Mouse (Mus musculus) layer of hippocampus, adult 18-20 months (tissue): ENCODE data around the gene Zfp282. TPM values are rescaled to one million over a fixed set of nuclear protein-coding genes. Genes with fewer than 3 reads are reported as not detected.
"Not testable (repeated sequence)": the region's sequence is repeated elsewhere in the genome, so short reads cannot be mapped to it uniquely, and the experiment has no call there.

Source experiments
- DNase-seq, 2 experiments: peaks; one replicate each; pipeline ENCODE4 v3.0.0; 2022; ENCODE audit warnings: low spot score in 2 of 2
- long read RNA-seq: library from polyadenylated mRNA; stranded (forward); transcript quantifications from one replicate; pipeline ENCODE4 v2.0.0, GENCODE M21; 2021
- total RNA-seq, 2 experiments: library from RNA; stranded (reverse); gene quantifications; 2 replicates each; pipeline ENCODE4 v1.2.3; 2021

Gene Zfp282
- 10 to 100 TPM; 11.9 to 12.2 TPM for total RNA-seq
- long read RNA-seq, full-length matches to known transcripts, result 23 of 23 reads
- long read RNA-seq, partial matches to known transcripts, result 0 of 23 reads
- long read RNA-seq, other reads (novel, unspliced or antisense), result 0 of 23 reads

DNA sequence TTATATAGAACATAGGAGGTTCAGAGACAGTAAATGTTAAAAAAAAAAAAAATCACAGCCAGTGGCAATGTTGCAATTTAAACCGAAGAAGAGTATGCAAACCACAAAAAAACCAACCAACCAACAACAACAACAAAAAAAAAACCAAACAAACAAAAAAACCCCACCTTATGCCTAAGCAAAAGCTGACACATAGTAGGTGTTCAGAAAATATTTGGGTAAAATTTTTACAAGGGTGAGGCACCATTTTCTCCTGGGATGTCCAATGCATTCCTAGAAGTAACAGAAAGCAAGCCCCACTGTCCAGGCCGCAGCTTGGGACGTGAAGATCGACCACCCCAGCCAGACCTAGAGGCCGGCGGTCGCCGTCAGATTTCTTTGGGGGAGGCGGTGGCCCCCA lies at the start of gene Zfp282:
TSS of gene Zfp282 (plus strand) at position 147 of the 400 bp plus-strand sequence.
- no peak for DNase-seq

DNA sequence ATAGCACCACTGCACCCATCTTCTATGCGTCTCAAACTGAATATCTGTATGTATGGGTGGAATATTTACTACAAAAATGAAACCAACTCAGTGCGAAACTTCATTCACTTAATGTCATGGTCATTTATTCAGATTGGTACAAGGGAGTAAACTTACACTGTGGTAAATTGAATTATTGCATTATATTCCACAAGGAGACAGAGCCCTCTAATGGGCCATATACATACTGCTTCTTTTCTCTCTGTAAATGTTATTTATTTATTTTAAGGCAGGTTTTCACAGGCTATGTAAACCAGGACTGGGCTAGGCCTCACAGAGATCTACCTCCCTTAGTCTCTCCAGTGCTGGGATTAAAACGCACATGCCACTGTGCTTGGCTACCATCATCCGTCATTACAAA lies 49.5 kb upstream of the Zfp282 start:
- no peak for DNase-seq

DNA sequence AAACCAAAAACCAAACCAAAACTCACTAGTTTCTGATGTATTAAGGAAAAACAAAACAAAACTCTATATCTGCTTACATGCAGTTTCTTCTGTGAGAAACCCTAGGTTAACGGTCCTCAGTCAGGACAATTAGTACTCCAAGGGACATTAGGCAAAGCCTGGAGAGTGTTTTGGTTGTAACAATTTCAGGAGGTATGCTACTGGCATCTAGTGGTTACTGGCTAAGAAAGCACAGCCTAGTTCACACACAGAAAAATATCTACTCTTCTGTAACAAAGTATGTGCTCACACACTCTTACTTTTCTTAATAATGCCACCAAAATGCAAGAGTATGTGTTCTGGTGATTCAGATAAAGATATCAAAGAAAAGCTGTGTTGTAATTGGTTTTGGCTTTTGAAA lies 48.1 kb upstream of the Zfp282 start:
- no peak for DNase-seq

DNA sequence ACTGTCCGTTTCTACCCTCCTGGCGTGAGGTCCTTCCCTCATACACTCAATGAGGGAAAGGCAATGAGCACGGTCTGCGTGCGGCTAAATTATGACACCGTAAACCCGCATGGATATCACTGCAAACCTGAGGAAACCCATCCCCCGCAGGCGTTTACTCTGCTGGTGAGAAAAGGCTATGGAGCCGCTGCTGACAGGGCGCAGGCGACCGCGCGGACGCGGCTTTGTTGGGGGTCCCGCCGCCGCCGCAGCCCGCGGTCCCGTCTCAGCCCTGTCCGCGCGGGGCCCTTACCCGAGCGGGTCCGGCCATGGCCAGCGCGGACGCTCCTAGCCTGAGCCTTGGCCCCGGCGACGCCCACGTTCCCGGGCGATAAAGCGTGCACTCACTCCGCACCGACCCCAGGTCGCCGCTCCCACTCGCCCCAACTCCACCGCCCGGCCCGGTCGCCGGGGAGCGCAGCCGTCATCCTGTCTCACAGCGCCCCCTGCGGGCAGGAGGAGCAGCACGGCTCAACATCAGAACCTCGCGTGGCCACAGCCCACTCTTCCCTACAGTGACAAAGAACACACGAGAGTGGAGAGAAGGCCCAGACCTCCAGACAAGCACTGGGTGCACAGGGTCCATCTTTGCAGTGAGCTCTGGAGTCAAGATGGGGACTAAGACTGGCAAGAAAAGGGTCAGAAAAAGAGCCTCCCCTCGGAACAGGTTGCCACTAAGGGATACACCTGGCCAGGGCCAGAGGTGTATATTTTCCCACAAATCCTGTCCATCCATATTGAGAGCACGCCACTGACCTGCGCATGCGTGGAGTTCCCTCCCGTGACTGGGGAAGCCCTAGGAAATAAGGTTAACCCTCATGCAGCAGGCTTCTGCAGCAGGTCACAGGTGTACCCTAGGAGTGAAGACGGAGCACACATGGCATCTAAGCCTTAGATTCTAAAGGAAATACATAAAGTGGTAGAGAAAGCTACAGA lies 46.6 kb upstream of the Zfp282 start, which contains the start of gene Zfp786:
TSS of gene Zfp786 (minus strand) at position 764 of the 975 bp plus-strand sequence.
- DNase-seq, result peak; percentile 87 to 93

DNA sequence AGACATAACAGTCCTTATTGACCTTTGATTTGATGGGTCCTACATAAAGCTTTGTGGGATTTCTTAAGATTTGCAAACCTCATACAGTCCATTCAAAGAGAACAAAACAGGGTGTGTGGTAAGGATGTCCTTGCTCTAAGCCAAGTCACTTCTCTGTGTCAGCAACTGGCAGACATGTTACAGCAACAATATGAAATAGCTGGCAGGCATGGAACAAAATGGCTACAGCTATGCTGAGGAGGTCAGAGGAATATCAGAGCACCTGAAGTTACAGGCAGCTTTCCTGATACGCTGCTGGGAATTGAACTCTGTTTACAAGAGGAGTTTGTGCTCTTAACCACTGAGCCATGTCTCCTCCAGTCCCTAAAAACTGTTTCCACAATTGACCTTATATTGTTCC lies 44.8 kb upstream of the Zfp282 start:
- DNase-seq, result no peak

- peak; percentile 93 to 96 for DNase-seq
Observed at GRCm38 (mm10) chr6:47835482-47835983, 41.5 kb upstream of the Zfp282 start, which contains the start of gene Zfp398. Zfp398 (plus strand) TSS chr6:47835661.

DNA sequence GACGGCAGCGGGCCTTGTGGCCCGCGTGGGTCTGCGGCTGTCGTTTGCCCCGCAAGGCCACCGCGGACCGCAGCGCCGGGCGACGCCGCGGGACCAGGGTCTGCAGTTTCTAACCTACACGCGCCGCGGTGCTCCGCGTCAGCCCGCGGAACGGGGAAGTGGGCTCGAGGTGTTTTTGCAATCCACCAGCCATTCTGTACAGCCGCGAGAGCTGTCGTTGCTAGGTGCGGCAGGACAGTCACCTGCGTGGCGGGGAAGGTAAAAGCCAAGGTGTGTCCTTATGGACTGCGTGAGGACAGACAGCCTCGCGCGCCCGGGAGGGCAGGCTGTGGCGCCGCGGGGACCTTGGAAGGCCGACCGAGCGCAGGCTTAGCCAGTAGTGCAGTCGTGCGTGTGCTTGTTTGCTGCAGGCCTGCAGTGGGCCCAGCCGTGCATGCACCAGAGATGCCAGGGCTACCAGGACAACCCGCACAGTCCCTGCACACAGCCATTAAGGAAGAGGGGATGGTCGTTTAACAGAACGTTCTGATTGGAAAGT lies 41.0 kb upstream of the Zfp282 start:
- peak; percentile 24 to 52 for DNase-seq

DNA sequence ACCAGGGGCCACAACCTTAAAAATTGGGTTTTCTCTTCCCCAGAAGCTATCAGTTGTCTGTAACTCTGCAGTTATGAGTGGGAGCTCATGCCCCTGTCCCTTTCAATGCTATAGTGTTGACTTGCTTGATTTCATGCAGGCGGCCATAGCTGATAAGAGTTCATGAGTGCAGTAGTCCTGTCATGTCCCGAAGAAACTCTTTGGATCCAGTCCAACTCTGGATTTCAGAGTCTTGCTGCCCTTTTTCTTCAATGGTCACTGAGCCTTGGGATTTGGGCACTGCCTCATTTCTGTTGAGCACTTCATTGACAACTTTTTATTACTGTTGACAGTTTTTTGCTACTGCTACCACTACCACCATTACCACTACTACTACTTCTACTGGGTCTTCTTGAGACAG lies 39.4 kb upstream of the Zfp282 start:
- no peak for DNase-seq

DNA sequence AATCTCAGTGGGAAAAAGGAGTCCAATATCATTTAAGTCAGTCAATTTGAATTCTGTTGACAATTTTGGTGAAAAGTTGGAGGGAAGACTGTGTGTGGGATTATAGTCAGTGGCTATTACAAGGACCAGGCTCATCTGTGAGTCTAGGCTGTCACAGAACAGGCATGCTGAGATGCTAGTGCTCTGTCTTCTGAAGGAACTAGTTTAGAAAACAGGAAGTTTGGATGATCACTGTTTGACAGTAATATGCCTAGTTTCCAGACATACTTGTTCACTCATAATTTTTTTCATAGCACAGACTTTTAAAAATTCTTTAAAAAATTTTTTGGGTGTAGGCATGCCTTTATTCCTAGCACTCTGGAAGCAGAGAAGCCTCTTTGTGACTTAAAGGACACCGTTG lies 35.9 kb upstream of the Zfp282 start:
- DNase-seq, result no peak

DNA sequence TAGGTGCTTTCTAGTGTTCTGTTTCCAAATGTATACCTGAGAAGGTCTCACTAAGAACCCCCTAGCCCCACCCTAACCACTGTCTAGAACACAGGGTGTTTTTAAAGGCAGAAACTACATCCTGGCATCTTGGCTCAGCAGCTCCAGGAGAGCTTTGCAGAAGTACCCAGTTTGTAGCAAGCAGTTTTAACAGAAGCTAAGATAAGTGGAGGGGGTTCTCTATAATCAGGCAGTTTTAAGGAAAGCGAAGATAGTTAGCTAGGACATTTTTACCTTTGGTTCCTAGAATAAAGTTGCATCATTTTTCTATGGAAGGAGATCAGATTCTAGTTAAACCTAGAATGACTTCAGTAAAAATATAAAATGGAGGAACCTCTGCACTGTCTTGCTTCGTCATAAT lies 35.2 kb upstream of the Zfp282 start:
- DNase-seq, result no peak

DNA sequence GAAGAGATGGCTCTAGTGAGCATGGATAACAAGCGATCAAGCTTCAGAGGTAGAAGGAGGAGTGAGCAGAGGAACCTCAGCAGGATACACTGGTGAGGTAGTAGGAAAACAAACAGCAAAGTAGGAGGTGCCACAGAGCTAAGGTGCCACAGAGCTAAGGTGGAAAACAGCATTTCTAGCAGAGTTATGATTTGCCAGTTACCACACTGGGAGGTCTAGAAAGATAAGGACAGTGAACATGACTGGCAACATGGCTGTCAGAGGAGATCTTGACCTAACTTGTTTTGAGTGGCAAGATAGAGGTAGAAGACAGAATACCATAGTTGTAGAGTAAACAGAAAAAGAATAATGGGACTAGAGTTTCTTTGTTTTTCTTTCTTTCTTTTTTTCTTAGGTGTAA lies 34.7 kb upstream of the Zfp282 start:
- DNase-seq, result no peak

- no peak for DNase-seq
Observed at GRCm38 (mm10) chr6:47845779-47846178, 31.2 kb upstream of the Zfp282 start.

DNA sequence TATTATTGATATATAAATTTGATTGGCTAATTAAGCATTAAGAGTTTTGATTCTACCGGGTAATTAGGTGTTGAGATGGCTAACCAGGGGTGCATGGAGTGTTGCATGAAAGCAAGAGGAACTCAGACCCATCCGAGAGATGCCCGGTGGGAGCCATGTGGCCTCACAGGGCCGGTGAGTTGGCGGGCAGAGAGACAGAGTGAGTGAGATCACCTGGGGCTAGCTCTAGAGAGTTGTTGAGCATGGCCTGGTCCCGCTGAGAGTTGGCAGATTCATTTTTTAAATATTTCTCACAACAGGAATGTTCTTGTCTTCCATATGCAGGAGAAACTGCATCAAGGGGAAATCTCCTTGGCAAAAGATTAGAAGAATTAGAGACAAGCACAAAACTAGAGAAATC lies 19.8 kb upstream of the Zfp282 start:
- DNase-seq, result no peak

GRCm38 (mm10) chr6:47857729-47858128 lies 19.3 kb upstream of the Zfp282 start:
- DNase-seq, result not testable (repeated sequence)

- no peak for DNase-seq
Observed at GRCm38 (mm10) chr6:47872266-47872665, 4.7 kb upstream of the Zfp282 start.

DNA sequence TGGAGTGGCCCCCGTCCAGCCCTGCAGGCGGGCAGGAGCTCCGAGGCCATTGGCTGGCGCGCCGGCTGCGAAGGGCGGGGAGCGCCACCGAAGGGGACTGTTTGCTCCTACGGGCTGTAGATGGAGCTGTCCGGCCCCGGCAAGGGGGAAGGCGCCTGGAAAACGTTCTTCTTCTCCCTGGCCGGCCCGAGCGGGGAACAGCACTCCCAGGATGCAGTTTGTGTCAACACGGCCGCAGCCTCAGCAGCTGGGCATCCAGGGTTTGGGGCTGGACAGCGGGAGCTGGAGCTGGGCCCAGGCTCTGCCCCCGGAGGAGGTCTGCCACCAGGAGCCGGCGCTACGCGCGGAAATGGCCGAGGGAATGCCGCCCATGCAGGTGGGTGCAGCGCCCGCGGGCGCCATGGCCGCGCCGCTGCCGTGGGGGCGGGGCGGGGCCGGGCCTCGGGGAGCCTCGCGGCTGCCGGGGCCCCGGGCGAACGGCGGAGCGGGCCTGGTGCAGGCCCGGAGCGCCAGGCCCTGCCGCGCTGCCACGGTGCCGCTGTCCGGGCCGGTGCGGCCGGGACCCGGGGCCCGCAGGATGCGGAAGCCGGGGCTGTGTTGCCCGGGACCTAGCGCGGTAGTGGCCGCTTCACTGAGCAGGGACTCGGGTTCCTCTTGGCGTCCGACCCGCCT lies 593 bp downstream of the Zfp282 start:
- DNase-seq, result peak; percentile 91 to 92

GRCm38 (mm10) chr6:47878133-47878514 lies 1.1 kb downstream of the Zfp282 start:
- DNase-seq, result no peak

DNA sequence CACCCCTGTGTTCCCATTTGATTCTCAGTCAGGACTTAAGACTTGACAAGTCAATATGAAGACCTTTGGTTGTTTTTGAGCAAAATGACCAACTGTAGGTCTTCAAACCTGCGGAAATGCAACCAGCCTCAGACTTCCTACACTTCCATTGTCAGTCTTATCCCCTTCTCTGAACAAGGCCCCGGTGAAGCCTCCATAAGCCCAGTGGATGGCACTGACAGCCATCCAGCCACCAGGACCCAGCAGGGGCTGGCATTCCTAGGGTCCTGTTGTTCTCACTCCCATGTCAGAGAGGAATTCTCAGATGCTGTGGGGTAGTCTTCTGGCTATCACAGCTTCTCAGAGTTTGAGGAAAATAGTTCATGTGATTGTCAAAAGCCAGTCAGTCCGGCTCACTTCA lies 1.6 kb downstream of the Zfp282 start:
- DNase-seq, result no peak

DNA sequence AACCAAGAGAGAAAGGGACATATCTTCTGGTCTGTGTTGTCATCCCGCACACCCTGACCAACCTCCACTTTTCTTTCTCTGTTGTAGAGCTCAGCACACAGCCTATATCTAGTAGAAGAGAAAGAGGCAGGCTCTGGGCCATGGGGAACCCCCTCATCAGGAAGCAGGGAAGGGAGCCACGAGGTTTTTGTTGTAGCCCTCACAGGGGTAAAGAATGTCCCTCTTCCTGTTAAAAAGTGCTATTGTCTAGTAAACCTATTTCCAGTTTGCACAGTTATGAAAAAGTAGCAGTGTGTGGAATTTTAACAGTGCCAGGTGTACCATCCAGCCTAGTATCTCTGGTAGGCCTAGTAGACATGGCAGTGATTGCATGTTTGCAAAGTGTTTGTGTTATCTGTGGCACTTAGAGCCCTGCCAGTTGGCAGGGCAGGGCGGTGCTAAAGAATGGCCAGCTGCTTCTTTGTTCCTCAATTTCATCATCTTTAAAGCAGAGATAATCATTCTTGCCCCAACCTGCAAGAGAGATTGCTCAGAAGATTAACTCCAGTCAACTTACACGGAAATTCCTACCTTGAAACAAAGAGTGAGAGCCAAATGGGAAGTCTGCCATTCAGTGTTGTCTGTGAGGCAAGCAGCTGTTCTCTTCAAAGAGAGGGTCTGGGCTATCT lies 2.2 kb downstream of the Zfp282 start:
- no peak for DNase-seq

- DNase-seq, result no peak
Observed at GRCm38 (mm10) chr6:47880166-47880565, 3.2 kb downstream of the Zfp282 start.

GRCm38 (mm10) chr6:47888812-47889383 lies 11.9 kb downstream of the Zfp282 start:
- DNase-seq, result no peak
